ENCODE assay signal across 16 mouse cellular contexts in the genomic region with DNA sequence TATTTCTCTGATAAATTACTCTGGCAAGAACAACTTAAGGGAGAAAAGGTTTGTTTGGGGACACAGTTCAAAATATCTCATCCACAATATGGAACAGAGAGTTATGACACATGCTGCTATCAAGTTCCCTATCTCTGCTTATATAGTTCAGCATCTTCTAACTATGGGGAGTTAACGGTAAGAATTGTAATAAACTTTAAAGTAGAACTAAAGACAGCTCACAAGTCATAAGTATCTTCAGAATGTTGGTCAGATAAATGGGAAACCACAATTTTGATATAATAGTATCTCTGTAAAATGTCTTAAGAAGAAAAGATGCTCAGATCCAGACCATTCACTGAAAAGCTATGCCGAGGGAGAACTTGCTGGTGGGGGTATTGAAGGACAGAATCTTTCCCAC.
"Had no signal": no experiment of that assay in that cellular context is flagged by ENCODE, and none has a peak within 500 bp of the region (broad histone marks: within the 10 kb centered on the region; RNA-seq: fewer than 3 reads in every experiment).

No protein-coding gene starts in this region.

- H3K9me3 ChIP-seq: neural tube, embryonic 13.5 days; neural tube, embryonic 15.5 days; stomach, embryonic 15.5 days had no signal

- H3K27me3 ChIP-seq: neural tube, embryonic 13.5 days; neural tube, embryonic 15.5 days; stomach, embryonic 15.5 days had no signal

- H3K9ac ChIP-seq: neural tube, embryonic 13.5 days; neural tube, embryonic 15.5 days; stomach, embryonic 15.5 days had no signal

- H3K27ac ChIP-seq: neural tube, embryonic 13.5 days; neural tube, embryonic 15.5 days; stomach, embryonic 15.5 days; stomach, postnatal 0 days had no signal

- DNase-seq: retina, postnatal 1 day; right cerebral cortex, adult 18-20 months; right cerebral cortex, postnatal 14 days; right cerebral cortex, postnatal 25 days; right cerebral cortex, postnatal 4 days; spleen, adult 18-20 months; thymus, adult 18-20 months; thymus, adult 2 months; thymus, postnatal 14 days; thymus, postnatal 25 days; thymus, postnatal 36 days; thymus, postnatal 4 days had no signal

- H3K4me3 ChIP-seq: neural tube, embryonic 13.5 days; neural tube, embryonic 15.5 days; stomach, embryonic 15.5 days had no signal

- H3K4me1 ChIP-seq: neural tube, embryonic 13.5 days; neural tube, embryonic 15.5 days; stomach, embryonic 15.5 days had no signal

- H3K36me3 ChIP-seq: neural tube, embryonic 13.5 days; neural tube, embryonic 15.5 days; stomach, embryonic 15.5 days had no signal
